Mouse (Mus musculus) forebrain, embryonic 14.5 days (tissue): ENCODE results near the gene Rps15. TPM values are rescaled to one million over a fixed set of nuclear protein-coding genes. Genes with fewer than 3 reads are reported as not detected.

ENCODE experiments used
- ATAC-seq: fragments of 200-750 bp; cut with Nextera tagmentation; 2 replicates; pipeline ENCODE4 v1.8.0; 2017; ENCODE audit warnings: mild to moderate bottlenecking, moderate library complexity
- DNase-seq: peaks from one replicate; pipeline ENCODE4 v3.0.0-alpha.2; 2015; ENCODE audit warnings: low spot score
- H3K27ac ChIP-seq: fragments of 300-500 bp; sonication (generic); 2 replicates; pipeline ENCODE4 v1.5.1; 2014; ENCODE audit warnings: low read depth, mild to moderate bottlenecking, control low read depth, low read length, moderate library complexity
- H3K27me3 ChIP-seq: fragments of 300-500 bp; sonication (generic); replicated peaks from 2 replicates; pipeline ENCODE4 v1.6.1; 2014; ENCODE audit warnings: low read length, control low read depth, mixed read lengths; ENCODE audit not compliant: control insufficient read depth, insufficient read depth
- H3K36me3 ChIP-seq: fragments of 300-500 bp; sonication (generic); 2 replicates; pipeline ENCODE4 v1.6.1; 2014; ENCODE audit warnings: low read length, control low read depth; ENCODE audit not compliant: control insufficient read depth, insufficient read depth
- H3K4me1 ChIP-seq: fragments of 300-500 bp; sonication (generic); 2 replicates; pipeline ENCODE4 v1.6.1; 2014; ENCODE audit warnings: antibody characterized with exemption, low read length, control low read depth; ENCODE audit not compliant: control insufficient read depth, insufficient read depth
- H3K4me2 ChIP-seq: fragments of 300-500 bp; sonication (generic); 2 replicates; pipeline ENCODE4 v1.6.1; 2014; ENCODE audit warnings: mild to moderate bottlenecking, control low read depth, low read length
- H3K4me3 ChIP-seq: fragments of 300-500 bp; sonication (generic); 2 replicates; pipeline ENCODE4 v1.5.1; 2014; ENCODE audit warnings: low read depth, low read length, control low read depth
- H3K9ac ChIP-seq: fragments of 300-500 bp; sonication (generic); 2 replicates; pipeline ENCODE4 v1.6.1; 2014; ENCODE audit warnings: mild to moderate bottlenecking, low read length, control low read depth, moderate library complexity
- H3K9me3 ChIP-seq: fragments of 300-500 bp; sonication (generic); replicated peaks from 2 replicates; pipeline ENCODE4 v1.6.1; 2016; ENCODE audit warnings: low read length, control low read depth, mixed read lengths; ENCODE audit not compliant: control insufficient read depth
- WGBS: fragments of 180-500 bp; shearing (Covaris S2); extraction: QIAGEN DNeasy Blood & Tissue Kit; methylation state at CpG from one replicate; pipeline ENCODE4 v1.1.7; 2014; 5-methylcytosine and 5-hydroxymethylcytosine counted together
- polyA plus RNA-seq: library from polyadenylated mRNA; unstranded; fragments of >200 nt; fragmentation: Nextera tagmentation; extraction: Ambion mirVana; gene quantifications from 2 replicates; pipeline ENCODE4 v1.2.1, GENCODE M21; 2014

Rps15 gene
- polyA plus RNA-seq, 1 experiment from 2014 or later, result 922 TPM

GRCm38 (mm10) chr10:80316359-80316781 lies 24.1 kb downstream of the Rps15 start:
- 22% methylated on average over 11 of the region's 11 CpGs for WGBS

DNA sequence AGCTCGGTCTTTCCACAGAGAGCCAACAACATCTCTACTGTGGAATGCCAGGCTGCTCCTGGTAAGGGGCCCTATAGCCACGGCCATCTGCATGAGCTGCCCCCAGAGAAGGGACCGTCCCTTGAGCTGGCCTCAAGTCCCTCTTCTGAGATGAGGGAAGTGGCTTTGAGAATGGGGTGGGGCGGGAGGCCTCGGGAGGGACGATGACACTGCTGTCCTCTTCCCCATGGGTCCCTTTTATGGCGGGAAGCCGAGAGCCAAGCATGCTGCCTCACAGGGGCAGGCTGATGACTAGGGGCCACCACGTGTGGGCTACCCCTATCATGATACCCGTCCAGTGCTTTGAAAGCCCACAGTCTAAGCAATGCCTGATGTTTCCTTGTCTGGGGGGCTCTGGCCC lies 24.8 kb downstream of the Rps15 start:
- Histone ChIP-seq H3K36me3 (peaks cover 69% of the 10 kb centered on the region), H3K4me2 (no peak overlapping the region), H3K27me3 (no peaks in the 10 kb centered on the region), H3K4me3 (no peak overlapping the region), H3K9me3 (no peaks in the 10 kb centered on the region), H3K4me1 (peaks cover 5% of the 10 kb centered on the region; the same call in 1 of the 2 replicates), H3K9ac (no peak overlapping the region), H3K27ac (no peak overlapping the region)
- DNase-seq, result no peak
- ATAC-seq, result no peak
- 71% methylated on average over 10 of the region's 10 CpGs for WGBS

More at GRCm38 (mm10) chr10:80316359-80316781, 24.1 kb downstream of the Rps15 start:
- peak; percentile 41 for ATAC-seq
- H3K9me3 ChIP-seq, result no peaks in the 10 kb centered on the region
- H3K9ac ChIP-seq, result no peak overlapping the region
- H3K4me1 ChIP-seq, result peaks cover 5% of the 10 kb centered on the region; the same call in 1 of the 2 replicates
- peak; percentile 66 for DNase-seq
- H3K36me3 ChIP-seq, result peaks cover 75% of the 10 kb centered on the region
- H3K4me2 ChIP-seq, result no peak overlapping the region
- no peak overlapping the region for H3K27ac ChIP-seq
- no peak overlapping the region for H3K4me3 ChIP-seq
- H3K27me3 ChIP-seq, result no peaks in the 10 kb centered on the region

GRCm38 (mm10) chr10:80320340-80320760 lies 28.1 kb downstream of the Rps15 start, which contains the start of gene 2310011J03Rik:
2310011J03Rik (minus strand) TSS chr10:80320537.
- Histone ChIP-seq H3K4me2 (peak within 1 kb of the TSS; percentile 93), H3K9ac (peak within 1 kb of the TSS; percentile 72), H3K4me3 (peak within 1 kb of the TSS; percentile 67), H3K27ac (no peak within 1 kb of the TSS), H3K9me3 (no peaks in the 10 kb centered on the region), H3K36me3 (peaks cover 36% of the 10 kb centered on the region), H3K27me3 (no peaks in the 10 kb centered on the region), H3K4me1 (peaks cover 14% of the 10 kb centered on the region)
- peak; percentile 96 for DNase-seq
- WGBS, result under 1% methylated on average over 34 of the region's 34 CpGs
- peak; percentile 69 for ATAC-seq

GRCm38 (mm10) chr10:80321014-80321669 lies 28.9 kb downstream of the Rps15 start:
- no peak for ATAC-seq
- WGBS, result 80% methylated on average over 6 of the region's 6 CpGs
- Histone ChIP-seq H3K27me3 (no peaks in the 10 kb centered on the region), H3K4me3 (no peak overlapping the region), H3K4me2 (no peak overlapping the region), H3K36me3 (peaks cover 28% of the 10 kb centered on the region), H3K9me3 (no peaks in the 10 kb centered on the region), H3K9ac (no peak overlapping the region), H3K4me1 (peaks cover 14% of the 10 kb centered on the region), H3K27ac (no peak overlapping the region)
- no peak for DNase-seq

GRCm38 (mm10) chr10:80321670-80322581 lies 29.7 kb downstream of the Rps15 start:
- H3K4me1 ChIP-seq, result peaks cover 14% of the 10 kb centered on the region
- ATAC-seq, result no peak
- H3K9ac ChIP-seq, result no peak overlapping the region
- DNase-seq, result no peak
- 89% methylated on average over 20 of the region's 21 CpGs for WGBS
- peaks cover 20% of the 10 kb centered on the region for H3K36me3 ChIP-seq
- no peaks in the 10 kb centered on the region for H3K27me3 ChIP-seq
- H3K27ac ChIP-seq, result no peak overlapping the region
- no peak overlapping the region for H3K4me3 ChIP-seq
- H3K4me2 ChIP-seq, result no peak overlapping the region
- H3K9me3 ChIP-seq, result no peaks in the 10 kb centered on the region

DNA sequence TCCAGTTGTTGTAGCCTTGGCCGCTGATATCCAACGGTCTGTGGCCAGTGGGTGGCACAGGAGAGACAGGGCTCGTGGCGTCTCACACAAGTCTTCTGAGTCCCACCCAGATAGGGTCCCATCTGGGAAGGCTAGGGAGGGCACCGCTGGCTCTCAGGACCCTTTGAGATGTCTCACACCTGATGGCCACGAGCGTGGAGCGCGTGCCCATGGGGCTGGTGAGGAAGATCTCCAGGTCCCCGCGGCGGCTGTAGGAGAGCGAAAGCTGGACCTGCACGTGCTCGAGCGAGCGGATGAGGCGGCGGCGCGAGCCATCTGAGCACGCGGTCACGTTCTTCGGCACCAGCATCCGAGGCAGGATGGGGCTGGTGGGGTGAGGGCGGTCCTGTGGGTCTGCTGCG lies 30.6 kb downstream of the Rps15 start:
- Histone ChIP-seq H3K36me3 (peaks cover 11% of the 10 kb centered on the region), H3K9ac (peak overlapping the region; percentile 59), H3K4me3 (peak overlapping the region; percentile 39), H3K4me2 (peak overlapping the region; percentile 88), H3K9me3 (no peaks in the 10 kb centered on the region), H3K27me3 (no peaks in the 10 kb centered on the region), H3K4me1 (peaks cover 14% of the 10 kb centered on the region), H3K27ac (no peak overlapping the region)
- ATAC-seq (0 out of 2 replicates have a peak, but pooled peaks have one; percentile 4), DNase-seq (no peak)
- WGBS, result 4% methylated on average over 28 of the region's 28 CpGs

DNA sequence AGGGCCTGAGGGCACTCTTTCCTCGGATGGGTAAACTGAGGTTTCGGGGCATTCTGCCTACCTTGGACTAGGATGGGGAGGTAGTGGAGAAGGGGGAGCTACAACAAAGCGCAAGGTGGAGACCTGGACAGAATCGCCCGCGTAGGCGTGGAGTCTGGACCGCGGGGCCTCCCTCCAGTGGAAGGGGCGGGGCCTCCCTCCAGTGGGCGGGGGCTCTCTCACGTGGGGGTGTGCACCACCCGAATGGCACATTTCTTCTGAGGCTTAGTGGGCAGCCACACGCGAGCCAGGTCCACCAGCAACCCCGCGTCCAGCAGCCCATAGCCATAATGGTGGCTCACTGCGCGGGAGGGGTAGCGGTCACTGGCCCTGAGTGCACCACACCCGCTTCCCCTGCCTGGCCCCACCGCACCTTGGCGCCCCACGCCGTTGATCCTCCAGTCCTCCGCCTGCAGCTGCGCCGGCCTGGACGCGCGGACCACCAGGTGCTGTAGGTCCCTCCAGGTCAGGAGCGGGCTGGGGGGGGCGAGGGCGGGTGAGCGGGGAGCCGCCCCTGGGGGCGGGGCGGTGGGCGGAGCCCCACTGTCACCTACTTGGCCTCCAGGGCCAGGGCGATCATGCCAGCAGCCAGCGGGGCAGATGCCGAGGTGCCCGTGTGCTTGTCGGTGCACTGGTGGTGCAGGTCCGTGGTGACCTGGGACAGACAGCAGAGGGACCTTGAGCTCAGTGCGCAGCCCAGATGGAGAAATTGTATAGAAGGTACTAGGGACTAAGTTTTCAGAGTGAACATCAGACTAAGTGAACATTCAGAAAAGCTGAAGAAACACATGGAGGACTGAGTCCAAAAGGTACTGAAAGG lies 31.2 kb downstream of the Rps15 start:
- Histone ChIP-seq H3K4me2 (peak overlapping the region; percentile 88), H3K36me3 (peaks cover 4% of the 10 kb centered on the region; the same call in 1 of the 2 replicates), H3K4me3 (peak overlapping the region; percentile 39), H3K4me1 (peaks cover 14% of the 10 kb centered on the region), H3K9me3 (no peaks in the 10 kb centered on the region), H3K9ac (peak overlapping the region; percentile 59), H3K27ac (no peak overlapping the region), H3K27me3 (no peaks in the 10 kb centered on the region)
- WGBS, result 2% methylated on average over 42 of the region's 46 CpGs
- DNase-seq (no peak), ATAC-seq (peak; percentile 16; the same call in 1 of the 2 replicates)
